Mouse (Mus musculus) lung, embryonic 14.5 days (tissue): ENCODE data around the gene Bud13. TPM values are rescaled to one million over a fixed set of nuclear protein-coding genes. Genes with fewer than 3 reads are reported as not detected.

ENCODE experiments used
- ATAC-seq: fragments of 200-750 bp; cut with Nextera tagmentation; 2 replicates; pipeline ENCODE4 v1.8.0; 2017; ENCODE audit warnings: mild to moderate bottlenecking, moderate TSS enrichment, moderate library complexity; ENCODE audit not compliant: insufficient read depth
- DNase-seq: peaks from one replicate; pipeline ENCODE4 v3.0.0-alpha.2; 2015
- H3K27ac ChIP-seq: fragments of 300-500 bp; sonication (generic); 2 replicates; pipeline ENCODE4 v1.5.1; 2014; ENCODE audit warnings: low read depth, mild to moderate bottlenecking, moderate library complexity
- H3K27me3 ChIP-seq: fragments of 300-500 bp; sonication (generic); 2 replicates; pipeline ENCODE4 v1.6.1; 2014; ENCODE audit warnings: low read length, control low read depth; ENCODE audit not compliant: insufficient read depth
- H3K36me3 ChIP-seq: fragments of 300-500 bp; sonication (generic); 2 replicates; pipeline ENCODE4 v1.6.1; 2014; ENCODE audit warnings: control low read depth; ENCODE audit not compliant: insufficient read depth
- H3K4me1 ChIP-seq: fragments of 300-500 bp; sonication (generic); 2 replicates; pipeline ENCODE4 v1.6.1; 2014; ENCODE audit warnings: antibody characterized with exemption, control low read depth; ENCODE audit not compliant: insufficient read depth
- H3K4me2 ChIP-seq: fragments of 300-500 bp; sonication (generic); 2 replicates; pipeline ENCODE4 v1.6.1; 2014; ENCODE audit warnings: mild to moderate bottlenecking
- H3K4me3 ChIP-seq: fragments of 300-500 bp; sonication (generic); 2 replicates; pipeline ENCODE4 v1.5.1; 2014; ENCODE audit warnings: low read depth, low read length
- H3K9ac ChIP-seq: fragments of 300-500 bp; sonication (generic); 2 replicates; pipeline ENCODE4 v1.6.1; 2014
- H3K9me3 ChIP-seq: fragments of 300-500 bp; sonication (generic); 2 replicates; pipeline ENCODE4 v1.6.1; 2016; ENCODE audit warnings: low read depth, low read length, control low read depth
- CTCF ChIP-seq: IDR thresholded peaks from 2 replicates; pipeline ENCODE4 v1.5.1; 2016; ENCODE audit warnings: antibody characterized with exemption, low read depth
- WGBS: fragments of 180-500 bp; shearing (Covaris S2); extraction: QIAGEN DNeasy Blood & Tissue Kit; methylation state at CpG from one replicate; pipeline ENCODE4 v1.1.7; 2014; 5-methylcytosine and 5-hydroxymethylcytosine counted together
- polyA plus RNA-seq: library from polyadenylated mRNA; unstranded; fragments of >200 nt; fragmentation: Nextera tagmentation; extraction: Ambion mirVana; gene quantifications from 2 replicates; pipeline ENCODE4 v1.2.1, GENCODE M21; 2014

Gene Bud13
- polyA plus RNA-seq, 1 experiment from 2014 or later, result 27.6 TPM

GRCm38 (mm10) chr9:46261131-46261530 lies 21.7 kb upstream of the Bud13 start:
- no peaks in the 10 kb centered on the region for H3K9me3 ChIP-seq
- H3K4me1 ChIP-seq, result no peaks in the 10 kb centered on the region
- 76% methylated on average over 7 of the region's 7 CpGs for WGBS
- no peak for TF ChIP-seq CTCF
- H3K27ac ChIP-seq, result no peak overlapping the region
- no peak overlapping the region for H3K4me3 ChIP-seq
- ATAC-seq, result no peak
- DNase-seq, result no peak
- H3K36me3 ChIP-seq, result no peaks in the 10 kb centered on the region
- no peak overlapping the region for H3K9ac ChIP-seq
- H3K4me2 ChIP-seq, result no peak overlapping the region
- H3K27me3 ChIP-seq, result no peaks in the 10 kb centered on the region

GRCm38 (mm10) chr9:46268343-46268873 lies 14.4 kb upstream of the Bud13 start, which contains the start of gene Apoa5:
TSS of gene Apoa5 (plus strand) at chr9:46268633.
- H3K4me3 ChIP-seq, result no peak within 1 kb of the TSS
- no peaks in the 10 kb centered on the region for H3K36me3 ChIP-seq
- no peak for DNase-seq
- H3K4me1 ChIP-seq, result no peaks in the 10 kb centered on the region
- no peaks in the 10 kb centered on the region for H3K9me3 ChIP-seq
- H3K27me3 ChIP-seq, result no peaks in the 10 kb centered on the region
- no peak within 1 kb of the TSS for H3K27ac ChIP-seq
- no peak for ATAC-seq
- WGBS, result 40% methylated on average over 7 of the region's 7 CpGs
- no peak within 1 kb of the TSS for H3K4me2 ChIP-seq
- no peak for TF ChIP-seq CTCF
- no peak within 1 kb of the TSS for H3K9ac ChIP-seq

- Histone ChIP-seq H3K4me1 (no peaks in the 10 kb centered on the region), H3K9ac (no peak overlapping the region), H3K27ac (no peak overlapping the region), H3K4me3 (no peak overlapping the region), H3K9me3 (no peaks in the 10 kb centered on the region), H3K36me3 (no peaks in the 10 kb centered on the region), H3K27me3 (no peaks in the 10 kb centered on the region), H3K4me2 (no peak overlapping the region)
- 81% methylated on average over 5 of the region's 5 CpGs for WGBS
- DNase-seq (no peak), ATAC-seq (no peak)
- no peak for TF ChIP-seq CTCF
These were observed 13.7 kb upstream of the Bud13 start for GRCm38 (mm10) chr9:46269125-46269524.

GRCm38 (mm10) chr9:46270782-46271181 lies 12.0 kb upstream of the Bud13 start:
- Histone ChIP-seq H3K4me3 (no peak overlapping the region), H3K9ac (no peak overlapping the region), H3K36me3 (peaks cover 11% of the 10 kb centered on the region), H3K9me3 (no peaks in the 10 kb centered on the region), H3K4me2 (no peak overlapping the region), H3K4me1 (no peaks in the 10 kb centered on the region), H3K27ac (no peak overlapping the region), H3K27me3 (no peaks in the 10 kb centered on the region)
- TF ChIP-seq CTCF, result no peak
- ATAC-seq (no peak), DNase-seq (no peak)
- 87% methylated on average over 4 of the region's 4 CpGs for WGBS

- no peaks in the 10 kb centered on the region for H3K9me3 ChIP-seq
- no peak for DNase-seq
- no peak overlapping the region for H3K4me2 ChIP-seq
- no peak overlapping the region for H3K9ac ChIP-seq
- H3K36me3 ChIP-seq, result peaks cover 24% of the 10 kb centered on the region
- H3K27me3 ChIP-seq, result no peaks in the 10 kb centered on the region
- H3K4me3 ChIP-seq, result no peak overlapping the region
- no peak overlapping the region for H3K27ac ChIP-seq
- no peaks in the 10 kb centered on the region for H3K4me1 ChIP-seq
- ATAC-seq, result no peak
- no peak for TF ChIP-seq CTCF
- 75% methylated on average over 9 of the region's 9 CpGs for WGBS
These were observed 10.7 kb upstream of the Bud13 start for GRCm38 (mm10) chr9:46272070-46272469.

GRCm38 (mm10) chr9:46272677-46273454 lies 9.9 kb upstream of the Bud13 start, which contains the start of gene Zpr1:
TSS of gene Zpr1 (plus strand) at chr9:46273064.
- peak; percentile 56 for TF ChIP-seq CTCF
- 4% methylated on average over 45 of the region's 45 CpGs for WGBS
- ATAC-seq, result peak; percentile 97

GRCm38 (mm10) chr9:46274494-46274893 lies 8.3 kb upstream of the Bud13 start:
- DNase-seq, result no peak
- no peak for ATAC-seq
- 72% methylated on average over 9 of the region's 9 CpGs for WGBS
- Histone ChIP-seq H3K36me3 (peaks cover 43% of the 10 kb centered on the region), H3K27ac (no peak overlapping the region), H3K27me3 (no peaks in the 10 kb centered on the region), H3K9me3 (no peaks in the 10 kb centered on the region), H3K4me1 (no peaks in the 10 kb centered on the region), H3K9ac (no peak overlapping the region), H3K4me3 (no peak overlapping the region), H3K4me2 (no peak overlapping the region)
- no peak for TF ChIP-seq CTCF

More at GRCm38 (mm10) chr9:46272677-46273454, 9.9 kb upstream of the Bud13 start, which contains the start of gene Zpr1:
- Histone ChIP-seq H3K9me3 (no peaks in the 10 kb centered on the region), H3K4me2 (peak within 1 kb of the TSS; percentile 80), H3K27me3 (no peaks in the 10 kb centered on the region), H3K36me3 (peaks cover 31% of the 10 kb centered on the region), H3K9ac (peak within 1 kb of the TSS; percentile 66), H3K4me3 (peak within 1 kb of the TSS; percentile 81), H3K27ac (peak within 1 kb of the TSS; percentile 75), H3K4me1 (no peaks in the 10 kb centered on the region)
- peak; percentile 95 for DNase-seq
